In the genomic region with DNA sequence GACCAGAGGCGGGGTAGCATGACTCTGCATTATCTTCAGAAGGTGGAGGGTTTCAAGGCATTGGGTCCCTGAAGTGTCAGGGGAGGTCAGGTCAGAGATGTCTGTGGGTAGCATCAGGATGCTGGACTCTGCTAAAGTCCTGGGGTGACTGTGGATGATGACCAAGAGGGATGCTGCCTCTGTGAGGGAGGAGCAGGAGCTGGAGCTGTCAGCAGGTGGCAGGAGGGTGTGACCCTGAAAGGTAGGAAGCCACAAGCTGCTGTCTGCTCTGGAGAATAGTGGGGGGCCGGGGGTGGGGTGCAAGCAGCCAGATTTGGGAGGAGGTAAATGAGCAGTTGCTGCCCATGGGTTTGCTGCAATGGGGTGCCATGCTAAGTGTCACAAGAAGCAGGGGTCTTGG, we compare ENCODE assay signal across 8 mouse cellular contexts. TPM values are rescaled to one million over a fixed set of nuclear protein-coding genes. Genes with fewer than 3 reads are reported as not detected.
A peak's percentile ranks its signal among the peaks of the same experiment; 100 is the strongest.
DNase-seq lines count a peak whose midpoint lies in the region; ATAC-seq and TF ChIP-seq lines count a peak whose summit lies in the region.

No protein-coding gene starts in this region.

- no peak for ATAC-seq in hindbrain, embryonic 13.5 days (ENCODE audit: low FRiP score)
- no peak for ATAC-seq in midbrain, embryonic 16.5 days
- ATAC-seq in inflammation-experienced regulatory T-cells, adult 6 months = no peak

- no peak for TF ChIP-seq EP300 in heart, adult 2 months (IDR thresholded peaks at IDR 0.05; ENCODE audit: insufficient read depth, low read depth, low read length)

- H3K27me3 ChIP-seq in heart, adult 2 months (ENCODE audit: control insufficient read depth, insufficient read depth, low read length) = no peaks in the 10 kb centered on the region; the same call in 1 of the 2 replicates
- H3K27me3 ChIP-seq in hindbrain, embryonic 13.5 days = no peaks in the 10 kb centered on the region
- no peaks in the 10 kb centered on the region for H3K27me3 ChIP-seq in midbrain, embryonic 16.5 days (ENCODE audit: control insufficient read depth, insufficient read depth, low read depth, low read length)

- intact Hi-C loops in heart, adult 2 months (cut with DNase I) = no loop called here

- no peak overlapping the region for H3K4me3 ChIP-seq in heart, adult 2 months
- H3K4me3 ChIP-seq in hindbrain, embryonic 13.5 days = peak overlapping the region; percentile 60
- peak overlapping the region; percentile 71 for H3K4me3 ChIP-seq in midbrain, embryonic 16.5 days (ENCODE audit: low read depth, low read length)

- H3K9me3 ChIP-seq in hindbrain, embryonic 13.5 days = no peaks in the 10 kb centered on the region
- H3K9me3 ChIP-seq in midbrain, embryonic 16.5 days (replicated peaks; ENCODE audit: control insufficient read depth, low read length, poor library complexity, severe bottlenecking) = no peaks in the 10 kb centered on the region

- H3K36me3 ChIP-seq in heart, adult 2 months (ENCODE audit: control insufficient read depth, insufficient read depth, low read length) = no peaks in the 10 kb centered on the region
- H3K36me3 ChIP-seq in hindbrain, embryonic 13.5 days = peaks cover 27% of the 10 kb centered on the region
- H3K36me3 ChIP-seq in midbrain, embryonic 16.5 days (ENCODE audit: control insufficient read depth, insufficient read depth, low read length) = peaks cover 7% of the 10 kb centered on the region

- no peak overlapping the region for H3K9ac ChIP-seq in heart, adult 2 months (ENCODE audit: low read depth, low read length)
- H3K9ac ChIP-seq in hindbrain, embryonic 13.5 days = peak overlapping the region; percentile 92
- H3K9ac ChIP-seq in midbrain, embryonic 16.5 days (ENCODE audit: low read depth, low read length) = peak overlapping the region; percentile 91

- peak; percentile 12; the same call in 1 of the 2 replicates for TF ChIP-seq CTCF in heart, adult 2 months (IDR thresholded peaks at IDR 0.05)

- TF ChIP-seq POLR2A in heart, adult 2 months (IDR thresholded peaks at IDR 0.05; ENCODE audit: insufficient read depth, low read depth, low read length) = no peak

- no peak overlapping the region for H3K27ac ChIP-seq in heart, adult 2 months
- peak overlapping the region; percentile 96 for H3K27ac ChIP-seq in hindbrain, embryonic 13.5 days
- H3K27ac ChIP-seq in midbrain, embryonic 16.5 days (ENCODE audit: low read length) = peak overlapping the region; percentile 93

- no peak for DNase-seq in heart, adult 2 months
- DNase-seq in heart, adult 9 months (ENCODE audit: low spot score in 2 of 2) = no peak
- peak; percentile 27 for DNase-seq in R1 (ENCODE audit: low read depth, low spot score)
- no peak for DNase-seq in cerebellum, postnatal 10 days
- no peak for DNase-seq in lung, postnatal 36 days

- H3K4me2 ChIP-seq in hindbrain, embryonic 13.5 days = peak overlapping the region; percentile 74
- peak overlapping the region; percentile 89 for H3K4me2 ChIP-seq in midbrain, embryonic 16.5 days (ENCODE audit: low read length)

- no peaks in the 10 kb centered on the region for H3K79me2 ChIP-seq in heart, adult 2 months (replicated peaks; ENCODE audit: control insufficient read depth, insufficient read depth, low read length)

- H3K4me1 ChIP-seq in heart, adult 2 months (ENCODE audit: control insufficient read depth, insufficient read depth, low read length) = peaks cover 10% of the 10 kb centered on the region; the same call in 1 of the 2 replicates
- peaks cover 61% of the 10 kb centered on the region for H3K4me1 ChIP-seq in hindbrain, embryonic 13.5 days (replicated peaks)
- peaks cover 39% of the 10 kb centered on the region for H3K4me1 ChIP-seq in midbrain, embryonic 16.5 days (ENCODE audit: control insufficient read depth, insufficient read depth, low read length)

- WGBS in heart, adult 2 months = 50% methylated on average over 2 of the region's 2 CpGs
- WGBS in hindbrain, embryonic 13.5 days = 69% methylated on average over 2 of the region's 2 CpGs
- WGBS in midbrain, embryonic 16.5 days = 64% methylated on average over 2 of the region's 2 CpGs

RNA-seq across cellular contexts. Expression of gene Gpc1, which starts 18.0 kb away (rescaled TPM):
- total RNA-seq in heart, adult 2 months (2021) = 100 to 1,000 TPM; 428 to 505 TPM
- polyA plus RNA-seq in heart, adult 2 months (2012; rRNA removed) = 249 and 279 TPM in 2 replicates
- polyA plus RNA-seq in hindbrain, embryonic 13.5 days (2015; fragmentation: Nextera tagmentation; extraction: Ambion mirVana) = 56.2 and 57.1 TPM in 2 replicates
- polyA plus RNA-seq in midbrain, embryonic 16.5 days (2015; fragmentation: Nextera tagmentation; extraction: Ambion mirVana) = 49.3 and 54.6 TPM in 2 replicates
- 1 to 10 TPM in 2 of 3 experiments, under 1 TPM in 1; 0.87 to 3.0 (median 2.8) TPM for polyA plus RNA-seq in inflammation-experienced regulatory T-cells, adult 6 months (2017; shearing (Covaris generic))

RNA-seq across cellular contexts. Expression of gene Ankmy1, which starts 53.2 kb away (rescaled TPM):
- under 1 TPM in 1 of 2 experiments, not detected in 1; 0.09 TPM for total RNA-seq in heart, adult 2 months (2021)
- 0.21 TPM in 1 of 2 replicates, not detected in the other for polyA plus RNA-seq in heart, adult 2 months (2012; rRNA removed)
- polyA plus RNA-seq in hindbrain, embryonic 13.5 days (2015; fragmentation: Nextera tagmentation; extraction: Ambion mirVana) = 0.23 and 0.98 TPM in 2 replicates
- 0.63 and 0.82 TPM in 2 replicates for polyA plus RNA-seq in midbrain, embryonic 16.5 days (2015; fragmentation: Nextera tagmentation; extraction: Ambion mirVana)
- 1 to 10 TPM in 1 of 3 experiments, under 1 TPM in 2; 0.71 to 1.6 (median 0.94) TPM for polyA plus RNA-seq in inflammation-experienced regulatory T-cells, adult 6 months (2017; shearing (Covaris generic))

RNA-seq across cellular contexts. Expression of gene Dusp28, which starts 57.3 kb away (rescaled TPM):
- 10 to 100 TPM; 15.1 to 15.5 TPM for total RNA-seq in heart, adult 2 months (2021)
- polyA plus RNA-seq in heart, adult 2 months (2012; rRNA removed) = 27.9 and 29.2 TPM in 2 replicates
- polyA plus RNA-seq in hindbrain, embryonic 13.5 days (2015; fragmentation: Nextera tagmentation; extraction: Ambion mirVana) = 14.9 and 15.8 TPM in 2 replicates
- 16.6 and 17.5 TPM in 2 replicates for polyA plus RNA-seq in midbrain, embryonic 16.5 days (2015; fragmentation: Nextera tagmentation; extraction: Ambion mirVana)
- 1 to 10 TPM; 3.9 to 5.0 (median 4.1) TPM for polyA plus RNA-seq in inflammation-experienced regulatory T-cells, adult 6 months (2017; shearing (Covaris generic))

Comparison
In these comparisons a context has a peak if more than half of its experiments do, and no peak if none do; other contexts are left out.
1. RNA of gene Gpc1, which starts 18.0 kb away (polyA plus RNA-seq): 249 to 279 TPM in heart, adult 2 months, 56.2 to 57.1 TPM in hindbrain, embryonic 13.5 days and 49.3 to 54.6 TPM in midbrain, embryonic 16.5 days; 0.87 to 3.0 TPM in inflammation-experienced regulatory T-cells, adult 6 months; every median in the first group is over 10 times any median in the second.